Mouse (Mus musculus): ENCODE measurements around the gene Ptp4a2. TPM values are rescaled to one million over a fixed set of nuclear protein-coding genes. Genes with fewer than 3 reads are reported as not detected.
"Not testable (repeated sequence)": the region's sequence is repeated elsewhere in the genome, so short reads cannot be mapped to it uniquely, and the experiment has no call there.

The Ptp4a2 gene
- polyA plus RNA-seq, 2 experiments: 106 to 296 TPM

- H3K36me3 ChIP-seq (ENCODE audit: control insufficient read depth, insufficient read depth, low read length): no peaks in the 10 kb centered on the region
- 83% methylated on average over 8 of the region's 8 CpGs for WGBS
- no peaks in the 10 kb centered on the region for H3K4me1 ChIP-seq (ENCODE audit: control insufficient read depth, insufficient read depth, low read length)
- ATAC-seq (ENCODE audit: low FRiP score, low read depth) (no peak), DNase-seq (ENCODE audit: low spot score) (no peak)
- H3K9me3 ChIP-seq (ENCODE audit: control insufficient read depth, low read length): no peaks in the 10 kb centered on the region
- no peak for TF ChIP-seq POLR2A (IDR thresholded peaks at IDR 0.05; ENCODE audit: borderline replicate concordance, extremely low read depth, insufficient read depth, insufficient read length)
- no peak overlapping the region for H3K4me2 ChIP-seq (replicated peaks; ENCODE audit: low read depth, low read length, severe bottlenecking)
- H3K27me3 ChIP-seq (ENCODE audit: control insufficient read depth, insufficient read depth, low read length): no peaks in the 10 kb centered on the region
- H3K9ac ChIP-seq (ENCODE audit: low read depth, low read length, severe bottlenecking): no peak overlapping the region
- H3K27ac ChIP-seq (replicated peaks; ENCODE audit: low read depth, low read length): no peak overlapping the region
- H3K4me3 ChIP-seq (replicated peaks; ENCODE audit: low read length): no peak overlapping the region
These were observed 50.4 kb downstream of the Ptp4a2 start for GRCm38 (mm10) chr4:129861400-129861799.

- H3K4me3 ChIP-seq (replicated peaks; ENCODE audit: low read length): no peak overlapping the region
These were observed 51.3 kb downstream of the Ptp4a2 start for GRCm38 (mm10) chr4:129862357-129862756.

GRCm38 (mm10) chr4:129866171-129866570, 55.2 kb downstream of the Ptp4a2 start:
- not testable (repeated sequence) for ATAC-seq (ENCODE audit: low FRiP score, low read depth); H3K27ac ChIP-seq (replicated peaks; ENCODE audit: low read depth, low read length); DNase-seq (ENCODE audit: low spot score); H3K27me3 ChIP-seq (ENCODE audit: control insufficient read depth, insufficient read depth, low read length); H3K36me3 ChIP-seq (ENCODE audit: control insufficient read depth, insufficient read depth, low read length); H3K9ac ChIP-seq (ENCODE audit: low read depth, low read length, severe bottlenecking); H3K9me3 ChIP-seq (ENCODE audit: control insufficient read depth, low read length); H3K4me1 ChIP-seq (ENCODE audit: control insufficient read depth, insufficient read depth, low read length); H3K4me2 ChIP-seq (replicated peaks; ENCODE audit: low read depth, low read length, severe bottlenecking); H3K4me3 ChIP-seq (replicated peaks; ENCODE audit: low read length)
- WGBS: 95% methylated on average over 5 of the region's 5 CpGs

More at GRCm38 (mm10) chr4:129862357-129862756, 51.3 kb downstream of the Ptp4a2 start:
- Histone ChIP-seq H3K36me3 (ENCODE audit: control insufficient read depth, insufficient read depth, low read length) (no peaks in the 10 kb centered on the region), H3K9ac (ENCODE audit: low read depth, low read length, severe bottlenecking) (no peak overlapping the region), H3K4me2 (replicated peaks; ENCODE audit: low read depth, low read length, severe bottlenecking) (no peak overlapping the region), H3K9me3 (ENCODE audit: control insufficient read depth, low read length) (no peaks in the 10 kb centered on the region), H3K27ac (replicated peaks; ENCODE audit: low read depth, low read length) (no peak overlapping the region), H3K27me3 (ENCODE audit: control insufficient read depth, insufficient read depth, low read length) (no peaks in the 10 kb centered on the region), H3K4me1 (ENCODE audit: control insufficient read depth, insufficient read depth, low read length) (no peaks in the 10 kb centered on the region)
- 57% methylated on average over 3 of the region's 3 CpGs for WGBS
- ATAC-seq (ENCODE audit: low FRiP score, low read depth) (no peak), DNase-seq (ENCODE audit: low spot score) (no peak)
- TF ChIP-seq POLR2A (IDR thresholded peaks at IDR 0.05; ENCODE audit: borderline replicate concordance, extremely low read depth, insufficient read depth, insufficient read length): no peak

- H3K9ac ChIP-seq (ENCODE audit: low read depth, low read length, severe bottlenecking): no peak overlapping the region
- no peaks in the 10 kb centered on the region for H3K4me1 ChIP-seq (ENCODE audit: control insufficient read depth, insufficient read depth, low read length)
- DNase-seq (ENCODE audit: low spot score) (no peak), ATAC-seq (ENCODE audit: low FRiP score, low read depth) (no peak)
- H3K4me2 ChIP-seq (replicated peaks; ENCODE audit: low read depth, low read length, severe bottlenecking): no peak overlapping the region
- TF ChIP-seq POLR2A (IDR thresholded peaks at IDR 0.05; ENCODE audit: borderline replicate concordance, extremely low read depth, insufficient read depth, insufficient read length): no peak
- H3K9me3 ChIP-seq (ENCODE audit: control insufficient read depth, low read length): no peaks in the 10 kb centered on the region
- no peak overlapping the region for H3K27ac ChIP-seq (replicated peaks; ENCODE audit: low read depth, low read length)
- H3K36me3 ChIP-seq (ENCODE audit: control insufficient read depth, insufficient read depth, low read length): no peaks in the 10 kb centered on the region
- no peak overlapping the region for H3K4me3 ChIP-seq (replicated peaks; ENCODE audit: low read length)
- no peaks in the 10 kb centered on the region for H3K27me3 ChIP-seq (ENCODE audit: control insufficient read depth, insufficient read depth, low read length)
- WGBS: 57% methylated on average over 6 of the region's 6 CpGs
These were observed 57.2 kb downstream of the Ptp4a2 start for GRCm38 (mm10) chr4:129868211-129868610.

- 83% methylated on average over 6 of the region's 6 CpGs for WGBS
- Histone ChIP-seq H3K36me3 (ENCODE audit: control insufficient read depth, insufficient read depth, low read length) (no peaks in the 10 kb centered on the region), H3K4me2 (replicated peaks; ENCODE audit: low read depth, low read length, severe bottlenecking) (no peak overlapping the region), H3K27me3 (ENCODE audit: control insufficient read depth, insufficient read depth, low read length) (no peaks in the 10 kb centered on the region), H3K9me3 (ENCODE audit: control insufficient read depth, low read length) (no peaks in the 10 kb centered on the region), H3K4me1 (ENCODE audit: control insufficient read depth, insufficient read depth, low read length) (no peaks in the 10 kb centered on the region), H3K9ac (ENCODE audit: low read depth, low read length, severe bottlenecking) (no peak overlapping the region), H3K27ac (replicated peaks; ENCODE audit: low read depth, low read length) (no peak overlapping the region), H3K4me3 (replicated peaks; ENCODE audit: low read length) (no peak overlapping the region)
- DNase-seq (ENCODE audit: low spot score) (no peak), ATAC-seq (ENCODE audit: low FRiP score, low read depth) (no peak)
- no peak for TF ChIP-seq POLR2A (IDR thresholded peaks at IDR 0.05; ENCODE audit: borderline replicate concordance, extremely low read depth, insufficient read depth, insufficient read length)
These were observed 59.5 kb downstream of the Ptp4a2 start for GRCm38 (mm10) chr4:129870483-129870882.

- H3K4me1 ChIP-seq (ENCODE audit: control insufficient read depth, insufficient read depth, low read length): peaks cover 7% of the 10 kb centered on the region; the same call in 1 of the 2 replicates
- H3K9me3 ChIP-seq (ENCODE audit: control insufficient read depth, low read length): no peaks in the 10 kb centered on the region
- H3K9ac ChIP-seq (ENCODE audit: low read depth, low read length, severe bottlenecking): no peak overlapping the region
- no peak overlapping the region for H3K4me2 ChIP-seq (replicated peaks; ENCODE audit: low read depth, low read length, severe bottlenecking)
- H3K27ac ChIP-seq (replicated peaks; ENCODE audit: low read depth, low read length): no peak overlapping the region
- DNase-seq (ENCODE audit: low spot score) (no peak), ATAC-seq (ENCODE audit: low FRiP score, low read depth) (no peak)
- no peaks in the 10 kb centered on the region for H3K27me3 ChIP-seq (ENCODE audit: control insufficient read depth, insufficient read depth, low read length)
- no peak for TF ChIP-seq POLR2A (IDR thresholded peaks at IDR 0.05; ENCODE audit: borderline replicate concordance, extremely low read depth, insufficient read depth, insufficient read length)
- WGBS: 91% methylated on average over 9 of the region's 9 CpGs
- no peaks in the 10 kb centered on the region for H3K36me3 ChIP-seq (ENCODE audit: control insufficient read depth, insufficient read depth, low read length)
- no peak overlapping the region for H3K4me3 ChIP-seq (replicated peaks; ENCODE audit: low read length)
These were observed 61.4 kb downstream of the Ptp4a2 start for GRCm38 (mm10) chr4:129872376-129872922.
